Mouse (Mus musculus) MEL (cell line): Measurements from ENCODE around the gene Tbl2. TPM values are rescaled to one million over a fixed set of nuclear protein-coding genes. Genes with fewer than 3 reads are reported as not detected.

Experiments
- DNase-seq: peaks from one replicate; pipeline ENCODE4 v3.0.0; 2011; ENCODE audit warnings: low read depth, low spot score
- H3K27ac ChIP-seq: 2 replicates; pipeline ENCODE4 v1.5.1; 2012; ENCODE audit warnings: low read depth, mild to moderate bottlenecking, control low read depth, low read length, moderate library complexity; ENCODE audit not compliant: control insufficient read depth
- H3K27me3 ChIP-seq, 2 experiments: fragments of 150-350 bp in 1 of 2; sonication (generic) in 1 of 2; 2 replicates each; pipeline ENCODE4 v1.6.1; 2012; ENCODE audit warnings: low read length in 2 of 2, mild to moderate bottlenecking in 2 of 2, improper control_type of control experiment in 1 of 2, moderate library complexity in 1 of 2; ENCODE audit not compliant: insufficient read depth in 2 of 2, control insufficient read depth in 1 of 2
- H3K36me3 ChIP-seq, 2 experiments: 2 replicates each; pipeline ENCODE4 v1.6.1; 2012 to 2014; ENCODE audit warnings: low read length in 2 of 2, improper control_type of control experiment in 1 of 2, inconsistent platforms in 1 of 2, mild to moderate bottlenecking in 1 of 2; ENCODE audit not compliant: insufficient read depth in 2 of 2, control insufficient read depth in 1 of 2
- H3K4me1 ChIP-seq, 2 experiments: fragments of 150-350 bp in 1 of 2; sonication (generic) in 1 of 2; 2 replicates each; pipeline ENCODE4 v1.6.1; 2012; ENCODE audit warnings: low read length in 2 of 2, improper control_type of control experiment in 1 of 2, mild to moderate bottlenecking in 1 of 2; ENCODE audit not compliant: insufficient read depth in 2 of 2, control insufficient read depth in 1 of 2
- H3K4me3 ChIP-seq, 2 experiments: fragments of 150-350 bp in 1 of 2; sonication (generic) in 1 of 2; 2 replicates each; pipeline ENCODE4 v1.5.1; 2012; ENCODE audit warnings: low read depth in 2 of 2, low read length in 2 of 2, mild to moderate bottlenecking in 2 of 2, moderate library complexity in 2 of 2, control low read depth in 1 of 2, improper control_type of control experiment in 1 of 2; ENCODE audit not compliant: control insufficient read depth in 1 of 2, insufficient read depth in 1 of 2
- H3K79me2 ChIP-seq: 2 replicates; pipeline ENCODE4 v1.6.1; 2012; ENCODE audit warnings: mild to moderate bottlenecking, low read length, moderate library complexity; ENCODE audit not compliant: control insufficient read depth, poor library complexity, insufficient read depth
- H3K9ac ChIP-seq: 2 replicates; pipeline ENCODE4 v1.6.1; 2012; ENCODE audit warnings: low read depth, mild to moderate bottlenecking, control low read depth, low read length, moderate library complexity; ENCODE audit not compliant: control insufficient read depth, poor library complexity, severe bottlenecking
- H3K9me3 ChIP-seq: fragments of 150-350 bp; sonication (generic); replicated peaks from 2 replicates; pipeline ENCODE4 v1.6.1; 2012; ENCODE audit warnings: mild to moderate bottlenecking, low read length, improper control_type of control experiment, moderate library complexity; ENCODE audit not compliant: insufficient read depth
- BHLHE40 ChIP-seq: IDR thresholded peaks from 2 replicates; pipeline ENCODE4 v1.6.1; 2012; ENCODE audit warnings: low read depth, mild to moderate bottlenecking, inconsistent platforms, low read length, improper control_type of control experiment, borderline replicate concordance
- CHD1 ChIP-seq: IDR thresholded peaks from 2 replicates; pipeline ENCODE4 v1.6.1; 2012; ENCODE audit warnings: low read depth, mild to moderate bottlenecking, inconsistent platforms, low read length, improper control_type of control experiment
- CTCF ChIP-seq, 3 experiments: IDR thresholded peaks in 2 of 3; conservative IDR thresholded peaks in 1 of 3; 2 replicates each; pipeline ENCODE4 v1.5.1; 2011 to 2012; ENCODE audit warnings: low read length in 3 of 3, low read depth in 2 of 3, mild to moderate bottlenecking in 2 of 3, improper control_type of control experiment in 1 of 3, inconsistent platforms in 1 of 3, mixed read lengths in 1 of 3, moderate library complexity in 1 of 3; ENCODE audit not compliant: control insufficient read depth in 1 of 3, insufficient read depth in 1 of 3, poor library complexity in 1 of 3, severe bottlenecking in 1 of 3
- HCFC1 ChIP-seq: IDR thresholded peaks from 2 replicates; pipeline ENCODE4 v1.6.1; 2012; ENCODE audit warnings: low read depth, mild to moderate bottlenecking, inconsistent platforms, low read length, improper control_type of control experiment, moderate library complexity
- MAX ChIP-seq: IDR thresholded peaks from 2 replicates; pipeline ENCODE4 v1.6.1; 2011; ENCODE audit warnings: low read length, improper control_type of control experiment
- MAZ ChIP-seq: IDR thresholded peaks from 2 replicates; pipeline ENCODE4 v1.6.1; 2012; ENCODE audit warnings: low read depth, mild to moderate bottlenecking, inconsistent platforms, low read length, improper control_type of control experiment
- MEF2A ChIP-seq: IDR thresholded peaks from 2 replicates; pipeline ENCODE4 v1.6.1; 2014; ENCODE audit warnings: low read depth, mild to moderate bottlenecking, inconsistent platforms, low read length, improper control_type of control experiment; ENCODE audit not compliant: poor library complexity, insufficient replicate concordance, severe bottlenecking; ENCODE audit errors: extremely low read depth
- MYB ChIP-seq: IDR thresholded peaks from 2 replicates; pipeline ENCODE4 v1.6.1; 2011; ENCODE audit warnings: mild to moderate bottlenecking, low read depth, low read length, improper control_type of control experiment
- MYC ChIP-seq: IDR thresholded peaks from 2 replicates; pipeline ENCODE4 v1.6.1; 2011; ENCODE audit warnings: low read depth, mild to moderate bottlenecking, low read length, improper control_type of control experiment, moderate library complexity
- RCOR1 ChIP-seq: IDR thresholded peaks from 2 replicates; pipeline ENCODE4 v1.6.1; 2012; ENCODE audit warnings: low read depth, mild to moderate bottlenecking, inconsistent platforms, low read length, improper control_type of control experiment
- SMC3 ChIP-seq: IDR thresholded peaks from 2 replicates; pipeline ENCODE4 v1.6.1; 2011; ENCODE audit warnings: low read depth, low read length, improper control_type of control experiment
- USF1 ChIP-seq: IDR thresholded peaks from 2 replicates; pipeline ENCODE4 v1.6.1; 2014; ENCODE audit warnings: low read depth, mild to moderate bottlenecking, inconsistent platforms, low read length, improper control_type of control experiment, moderate library complexity
- ZMIZ1 ChIP-seq: IDR thresholded peaks from 2 replicates; pipeline ENCODE4 v1.6.1; 2012; ENCODE audit warnings: low read depth, mild to moderate bottlenecking, inconsistent platforms, low read length, improper control_type of control experiment, moderate library complexity
- polyA plus RNA-seq, 2 experiments: library from polyadenylated mRNA; stranded (reverse) in 1 of 2; unstranded in 1 of 2; fragments of >175 nt in 1 of 2; fragments of >200 nt in 1 of 2; gene quantifications; 2 replicates each; pipeline versions ENCODE4 v1.2.1 to v1.2.4; 2012; ENCODE audit warnings: low replicate concordance in 2 of 2, low read depth in 1 of 2; ENCODE audit not compliant: insufficient read length in 2 of 2, insufficient read depth in 1 of 2, missing spikeins in 1 of 2
- total RNA-seq: library from RNA; depleted of rRNA; stranded (reverse); fragments of 300-350 nt; gene quantifications from 2 replicates; pipeline ENCODE4 v1.2.3, GENCODE M21; 2012

Tbl2 gene
- total and polyA plus RNA-seq, 3 experiments = 20.5 to 30.3 TPM; not detected in 1

- Histone ChIP-seq H3K79me2 (peaks cover 28% of the 10 kb centered on the region), H3K9me3 (no peaks in the 10 kb centered on the region), H3K4me3 (no peak overlapping the region), H3K9ac (no peak overlapping the region), H3K27ac (no peak overlapping the region), H3K27me3 (no peaks in the 10 kb centered on the region), H3K36me3 (peaks cover 4 to 17% of the 10 kb centered on the region in 2 experiments), H3K4me1 (peaks cover 0 to 9% of the 10 kb centered on the region in 2 experiments; a peak in 3 of 4 replicates)
- no peak for TF ChIP-seq USF1
- no peak for TF ChIP-seq RCOR1
- TF ChIP-seq HCFC1 = no peak
- DNase-seq = no peak
Observed at GRCm38 (mm10) chr5:135185016-135185415, 35.6 kb downstream of the Tbl2 start.

GRCm38 (mm10) chr5:135185596-135185995, 36.1 kb downstream of the Tbl2 start:
- Histone ChIP-seq H3K4me3 (no peak overlapping the region; a peak in 1 of 4 replicates), H3K27ac (peak overlapping the region; percentile 93; the same call in 1 of the 2 replicates)
- peak; percentile 52 for DNase-seq

GRCm38 (mm10) chr5:135186231-135186620, 36.8 kb downstream of the Tbl2 start:
- Histone ChIP-seq H3K4me3 (peak overlapping the region; percentile 57 to 99), H3K9ac (peak overlapping the region; percentile 100), H3K79me2 (peaks cover 36% of the 10 kb centered on the region), H3K4me1 (peaks cover 0 to 9% of the 10 kb centered on the region in 2 experiments; a peak in 3 of 4 replicates), H3K9me3 (no peaks in the 10 kb centered on the region), H3K36me3 (peaks cover 2 to 24% of the 10 kb centered on the region in 2 experiments; a peak in 3 of 4 replicates)
- DNase-seq = no peak
- TF ChIP-seq CHD1 (0 out of 2 replicates have a peak, but pooled peaks have one; percentile 52), ZMIZ1 (no peak), MYC (peak; percentile 82), BHLHE40 (peak; percentile 94), MAX (peak; percentile 68; the same call in 1 of the 2 replicates), USF1 (peak; percentile 37; the same call in 1 of the 2 replicates)
- TF ChIP-seq, all 39 proteins: peak for 5
- H3K27ac ChIP-seq = peak overlapping the region; percentile 93
- H3K27me3 ChIP-seq = no peaks in the 10 kb centered on the region

More at GRCm38 (mm10) chr5:135185596-135185995, 36.1 kb downstream of the Tbl2 start:
- H3K27me3 ChIP-seq = no peaks in the 10 kb centered on the region
- H3K9me3 ChIP-seq = no peaks in the 10 kb centered on the region
- no peak overlapping the region for H3K9ac ChIP-seq
- peaks cover 0 to 9% of the 10 kb centered on the region in 2 experiments; a peak in 3 of 4 replicates for H3K4me1 ChIP-seq
- peaks cover 2 to 22% of the 10 kb centered on the region in 2 experiments; a peak in 3 of 4 replicates for H3K36me3 ChIP-seq
- TF ChIP-seq MEF2A (no peak), SMC3 (no peak), MYC (0 out of 2 replicates have a peak, but pooled peaks have one; percentile 40), MAX (0 out of 2 replicates have a peak, but pooled peaks have one; percentile 49), MYB (no peak), MAZ (peak; percentile 63; the same call in 1 of the 2 replicates), CTCF (IDR thresholded peaks at IDR 0.05 in 2 of 3, conservative IDR thresholded peaks at IDR 0.05 in 1 of 3; ENCODE audit: control insufficient read depth in 1 of 3, insufficient read depth in 1 of 3, low read depth in 2 of 3, low read length in 3 of 3, poor library complexity in 1 of 3, severe bottlenecking in 1 of 3) (peak; percentile 40 to 63 (median 53))
- peaks cover 32% of the 10 kb centered on the region for H3K79me2 ChIP-seq
